Mouse (Mus musculus) adrenal gland, postnatal 10 days (tissue): ENCODE measurements at regions not wholly inside any gene's neighbourhood (a gene's known extent, or its start where the extent isn't known, plus 50 kb on each side); places are given as distances from the start of the nearest gene placed in this dataset.
A peak's percentile ranks its signal among the peaks of the same experiment; 100 is the strongest.

ENCODE experiments used
- DNase-seq: peaks from one replicate; pipeline ENCODE4 v3.0.0; 2021; ENCODE audit warnings: mixed read lengths

GRCm38 (mm10) chr16:93263141-93263815 is 340.6 kb downstream of the Setd4 start:
- no peak for DNase-seq

DNA sequence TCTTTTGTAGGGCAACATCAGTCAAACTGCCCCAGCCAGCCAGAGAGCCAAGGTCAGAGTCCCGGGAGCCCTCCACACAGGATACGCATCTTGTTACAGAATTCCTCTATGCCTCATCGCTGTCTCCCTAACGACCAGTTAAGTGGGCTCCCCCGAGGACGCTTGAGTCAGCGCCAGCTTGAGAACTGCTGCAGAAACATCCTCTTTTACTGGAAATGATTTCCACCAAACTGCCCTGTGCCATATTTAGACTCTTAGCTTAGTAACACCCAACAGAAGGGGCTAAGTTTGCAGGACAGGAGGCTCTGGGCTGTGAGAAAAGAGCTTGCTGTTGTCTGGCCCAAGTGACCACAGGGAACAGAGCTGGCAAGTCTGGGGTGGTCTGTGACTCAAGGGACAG is 357.0 kb downstream of the Setd4 start:
- peak; percentile 37 for DNase-seq

DNA sequence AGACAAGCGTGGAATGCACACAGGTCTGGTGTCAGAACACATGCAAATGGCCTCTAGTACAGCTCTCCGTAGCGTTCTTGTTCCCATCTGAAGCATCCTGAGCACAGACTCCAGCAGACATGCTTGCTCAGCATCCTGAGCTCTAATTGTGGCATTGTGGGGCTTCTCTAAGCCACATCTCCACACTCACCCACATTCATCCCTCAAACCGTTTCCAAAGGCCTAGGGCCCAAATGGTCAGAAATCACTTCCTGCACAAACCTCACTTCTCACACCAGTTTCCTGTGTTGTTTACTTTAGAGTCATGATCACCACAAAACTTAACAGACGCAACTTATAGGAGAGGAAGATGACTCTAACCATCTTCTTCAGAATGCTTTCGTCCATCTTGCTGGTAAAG is 358.1 kb downstream of the Setd4 start:
- DNase-seq: no peak

GRCm38 (mm10) chr16:93238898-93239297 is 365.0 kb downstream of the Setd4 start:
- no peak for DNase-seq

- no peak for DNase-seq
These were observed 365.5 kb downstream of the Setd4 start for GRCm38 (mm10) chr16:93238326-93238725.

DNA sequence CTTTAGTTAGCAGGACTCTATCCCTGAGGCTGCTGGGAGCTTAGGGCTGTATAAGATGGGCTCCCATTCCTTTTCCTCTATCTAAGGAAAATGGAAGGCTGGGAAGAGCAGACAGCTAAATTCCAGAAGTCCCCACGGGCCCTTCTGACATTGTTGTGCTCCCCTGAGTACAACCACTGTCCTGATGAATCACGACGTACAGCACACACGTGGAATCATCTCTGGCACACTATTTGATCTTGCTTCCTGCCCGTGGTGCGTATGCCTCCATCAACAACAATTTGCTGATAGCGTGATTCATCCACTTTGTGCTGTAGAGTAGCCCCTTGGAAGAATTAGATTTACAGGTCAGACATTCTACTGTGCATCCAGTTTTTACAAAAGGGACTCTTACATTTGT is 378.2 kb downstream of the Setd4 start:
- no peak for DNase-seq

DNA sequence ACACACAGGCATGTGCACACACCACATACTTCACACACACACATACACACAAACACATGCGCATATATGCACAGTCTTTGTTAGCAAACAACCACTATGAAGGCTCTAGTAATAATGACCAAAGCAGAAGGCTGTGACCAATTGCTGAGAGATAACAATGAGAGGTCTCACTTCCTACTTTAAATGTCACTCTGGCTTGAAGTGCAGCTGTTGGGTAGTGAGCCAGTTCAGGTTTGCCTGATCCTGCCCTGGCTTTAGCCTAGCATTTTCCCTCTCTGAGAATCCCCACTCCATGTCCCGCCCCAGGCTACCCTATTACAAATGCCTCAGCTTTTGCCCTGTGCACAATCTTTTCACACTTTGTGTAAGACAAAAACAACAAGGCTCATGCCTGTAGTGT is 378.7 kb downstream of the Setd4 start:
- no peak for DNase-seq

DNA sequence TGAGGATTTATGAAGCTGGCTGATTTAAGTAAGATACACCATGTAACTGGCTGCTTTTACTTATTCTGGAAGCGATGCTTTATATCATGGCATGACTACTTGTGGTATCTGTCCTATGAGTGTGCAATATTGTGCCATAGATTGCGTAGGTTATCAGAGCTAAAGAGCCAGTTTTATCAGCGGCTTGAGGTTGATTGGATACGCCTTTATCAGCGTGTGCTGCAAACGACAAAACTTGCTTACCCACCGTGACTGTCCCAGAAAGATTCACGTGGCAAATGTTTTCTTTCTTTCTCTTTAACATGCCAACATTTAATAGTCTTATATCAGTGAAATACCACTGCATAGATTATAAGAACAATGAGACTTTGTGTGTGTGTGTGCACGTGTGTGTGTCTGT is 384.1 kb downstream of the Setd4 start:
- no peak for DNase-seq

- no peak for DNase-seq
These were observed 385.5 kb downstream of the Setd4 start for GRCm38 (mm10) chr16:93218402-93218801.

GRCm38 (mm10) chr16:93217600-93218226 is 386.1 kb downstream of the Setd4 start:
- DNase-seq: no peak

GRCm38 (mm10) chr16:93215630-93216029 is 388.2 kb downstream of the Setd4 start:
- DNase-seq: no peak

DNA sequence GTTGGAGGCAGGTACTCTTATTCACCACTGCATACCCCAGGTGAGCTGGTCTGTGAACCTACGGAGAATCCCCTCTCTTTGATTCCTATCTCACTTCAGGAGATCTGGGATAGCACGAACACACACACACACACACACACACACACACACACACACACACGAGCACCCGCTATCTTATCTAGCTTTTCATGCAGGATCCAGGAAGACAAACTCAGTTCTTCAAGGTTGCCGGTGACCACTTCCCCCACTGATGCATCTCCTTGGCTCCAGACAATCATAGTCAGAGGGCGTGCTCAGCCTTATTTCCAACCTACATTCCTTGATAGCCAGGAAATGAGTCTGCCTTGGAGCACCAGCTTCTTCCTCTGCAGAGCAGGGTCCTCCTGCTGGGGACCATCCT is 387.7 kb upstream of the Runx1 start:
- no peak for DNase-seq

DNA sequence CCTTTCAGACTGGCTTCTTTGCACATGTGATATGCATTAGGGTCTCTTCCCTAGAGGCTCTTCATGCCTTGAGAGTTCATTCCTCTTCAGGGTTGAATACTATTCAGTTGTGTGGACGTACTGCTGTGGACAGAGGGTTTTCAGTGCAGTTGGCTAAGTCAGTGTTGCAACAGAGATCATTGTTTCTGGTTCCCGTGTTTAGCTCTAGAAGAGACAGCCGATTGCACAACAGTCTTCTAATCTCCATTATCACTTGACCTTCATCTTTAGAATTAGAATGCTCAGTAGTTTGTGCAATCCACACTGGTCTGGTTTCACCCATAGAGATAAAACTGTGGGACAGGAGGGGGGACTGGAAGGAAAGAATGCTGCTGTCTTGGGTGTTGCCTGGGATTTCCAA is 381.7 kb upstream of the Runx1 start:
- DNase-seq: no peak

DNA sequence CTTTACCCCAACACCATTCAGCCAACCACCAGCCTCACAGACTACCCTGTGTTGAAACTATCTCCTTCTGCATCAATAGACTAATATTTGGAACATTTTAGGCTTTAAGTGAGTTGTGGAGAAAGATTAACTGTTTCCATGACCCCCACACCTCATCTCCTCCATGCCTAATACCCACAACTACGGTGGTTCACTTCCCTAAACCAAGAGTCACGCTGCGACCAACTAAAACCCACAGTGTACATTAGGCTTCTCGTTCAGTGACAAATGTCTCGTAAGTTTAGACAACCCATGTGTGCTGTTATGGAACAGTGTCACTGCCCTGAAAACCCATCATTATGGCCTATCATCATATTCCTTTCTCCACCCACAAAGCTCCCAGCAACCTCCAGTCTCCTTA is 381.3 kb upstream of the Runx1 start:
- no peak for DNase-seq

GRCm38 (mm10) chr16:93206325-93206724 is 380.4 kb upstream of the Runx1 start:
- DNase-seq: no peak

DNA sequence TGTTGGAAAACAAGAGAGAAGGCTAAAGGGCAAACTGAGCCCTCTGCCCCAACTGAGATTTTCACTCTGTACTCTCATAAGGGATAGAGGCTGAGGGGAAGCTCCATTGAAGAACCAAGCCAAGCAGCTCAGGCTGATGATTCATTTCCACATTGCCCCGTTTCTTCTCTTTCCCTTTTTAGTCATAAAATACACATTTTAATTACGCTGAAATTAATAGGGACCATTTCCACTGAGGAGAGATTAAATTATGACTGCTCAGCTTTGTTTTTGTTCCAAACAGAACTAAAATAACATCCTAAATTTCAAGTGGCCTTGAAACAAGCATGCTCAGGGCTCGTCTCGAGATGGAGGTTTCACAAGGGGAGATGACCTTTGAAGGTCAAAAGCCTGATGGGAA is 378.7 kb upstream of the Runx1 start:
- no peak for DNase-seq

DNA sequence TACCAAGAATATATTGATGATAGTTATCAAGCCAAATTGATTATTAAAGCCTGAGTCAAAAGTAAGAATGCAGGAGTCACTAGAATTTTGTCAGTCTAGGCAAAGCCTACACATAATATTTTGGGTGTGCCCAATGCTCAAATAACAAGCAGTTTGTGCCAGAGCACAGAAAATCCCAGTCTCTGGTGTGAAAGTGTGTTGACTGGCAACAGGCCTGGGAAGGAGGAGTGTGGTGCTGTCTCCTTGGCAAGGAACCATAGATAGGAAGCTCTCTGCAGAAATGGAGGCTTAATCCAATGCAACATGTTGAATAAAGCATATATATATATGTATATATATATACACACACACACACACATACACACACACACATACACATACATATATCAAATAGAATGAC is 376.6 kb upstream of the Runx1 start:
- DNase-seq: no peak

GRCm38 (mm10) chr16:93197300-93197699 is 371.4 kb upstream of the Runx1 start:
- DNase-seq: no peak

DNA sequence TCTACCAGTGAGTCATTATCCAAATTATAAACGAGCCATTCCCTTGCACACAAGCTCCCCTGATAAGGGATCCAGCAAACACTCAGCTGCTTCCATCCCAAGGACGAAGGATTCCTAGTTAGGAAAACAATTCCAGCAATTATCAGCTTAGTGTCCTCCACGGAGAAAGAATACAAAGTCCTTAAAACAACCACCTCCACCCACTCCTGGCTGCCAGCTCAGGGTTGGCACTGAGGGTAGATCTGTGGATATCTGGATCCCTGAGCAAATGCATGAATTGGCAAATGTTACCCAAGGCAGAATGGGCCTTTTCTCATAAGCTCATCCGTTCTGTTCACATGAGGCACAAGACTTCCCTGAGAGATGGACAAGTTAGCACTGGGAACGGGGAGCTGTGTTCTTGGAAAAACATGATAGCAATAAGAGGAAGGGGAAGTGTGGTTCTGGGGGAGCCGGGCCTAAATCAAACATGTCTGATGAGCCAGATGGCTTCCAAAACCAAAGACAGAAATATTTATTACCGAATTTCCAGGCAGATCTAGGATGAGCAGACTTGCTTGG is 368.1 kb upstream of the Runx1 start:
- peak; percentile 25 for DNase-seq

DNA sequence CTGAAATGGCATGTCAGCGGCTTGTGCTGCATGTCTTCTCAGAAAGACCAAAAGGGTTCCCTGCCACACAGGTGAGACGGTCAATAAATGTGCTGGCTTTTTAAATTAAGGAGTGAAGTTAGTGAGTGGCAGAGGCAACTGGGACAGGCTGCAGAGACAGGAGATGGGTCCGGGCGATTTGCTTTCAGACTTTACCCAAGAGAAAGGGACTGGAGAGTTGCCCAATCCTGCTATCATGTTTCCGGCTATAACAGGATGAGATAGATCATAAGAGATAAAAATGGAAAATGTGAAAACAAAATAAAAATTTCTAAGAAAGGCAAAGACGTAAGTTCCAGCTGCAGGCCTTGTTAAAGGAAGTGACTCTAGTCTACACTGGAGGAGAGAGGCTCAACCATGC is 367.3 kb upstream of the Runx1 start:
- no peak for DNase-seq

GRCm38 (mm10) chr16:93192651-93193173 is 366.8 kb upstream of the Runx1 start:
- DNase-seq: no peak

DNA sequence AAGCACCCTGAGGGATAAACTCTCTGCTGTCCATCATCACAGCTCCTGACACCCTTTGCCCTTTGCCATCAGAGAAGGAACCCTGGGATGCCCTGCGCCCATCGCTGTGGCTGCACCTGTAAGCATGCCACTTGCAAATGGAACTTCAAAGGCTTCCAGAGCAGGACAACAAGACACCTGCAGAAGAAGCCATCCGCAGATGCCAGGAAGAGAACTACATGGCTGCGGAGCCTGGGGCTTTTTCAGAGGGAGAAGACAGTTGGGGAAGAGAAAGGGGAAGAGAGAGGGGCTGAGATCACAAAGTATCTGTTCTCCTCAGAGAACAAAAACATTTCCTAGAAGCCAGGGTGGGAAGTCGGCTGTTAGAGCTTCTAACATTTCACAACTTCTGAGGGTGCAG is 365.2 kb upstream of the Runx1 start:
- DNase-seq: no peak

DNA sequence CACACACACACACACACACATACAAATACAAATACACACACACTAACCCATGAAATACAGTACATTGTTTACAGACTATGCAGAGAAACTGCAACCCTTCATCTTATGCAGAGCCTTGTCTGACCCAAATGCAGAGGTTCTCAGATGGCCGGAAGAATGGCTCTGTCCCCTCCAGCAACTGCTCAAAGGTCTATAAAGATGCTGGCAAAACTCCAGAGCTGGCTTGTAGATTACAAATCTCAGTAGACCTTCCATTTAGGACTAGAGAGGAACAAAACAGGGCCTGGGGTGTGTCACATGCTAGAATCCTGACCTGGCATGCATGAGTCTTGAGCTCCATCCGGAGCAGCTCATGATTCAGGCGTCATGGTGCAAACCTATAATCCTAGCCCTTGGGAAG is 364.4 kb upstream of the Runx1 start:
- no peak for DNase-seq

- no peak for DNase-seq
These were observed 363.9 kb upstream of the Runx1 start for GRCm38 (mm10) chr16:93189875-93190274.
